Mouse (Mus musculus): Measurements from ENCODE around the gene Zfp800. TPM values are rescaled to one million over a fixed set of nuclear protein-coding genes. Genes with fewer than 3 reads are reported as not detected.

Zfp800 gene
- polyA plus RNA-seq, 1 experiment = 8.5 TPM

DNA sequence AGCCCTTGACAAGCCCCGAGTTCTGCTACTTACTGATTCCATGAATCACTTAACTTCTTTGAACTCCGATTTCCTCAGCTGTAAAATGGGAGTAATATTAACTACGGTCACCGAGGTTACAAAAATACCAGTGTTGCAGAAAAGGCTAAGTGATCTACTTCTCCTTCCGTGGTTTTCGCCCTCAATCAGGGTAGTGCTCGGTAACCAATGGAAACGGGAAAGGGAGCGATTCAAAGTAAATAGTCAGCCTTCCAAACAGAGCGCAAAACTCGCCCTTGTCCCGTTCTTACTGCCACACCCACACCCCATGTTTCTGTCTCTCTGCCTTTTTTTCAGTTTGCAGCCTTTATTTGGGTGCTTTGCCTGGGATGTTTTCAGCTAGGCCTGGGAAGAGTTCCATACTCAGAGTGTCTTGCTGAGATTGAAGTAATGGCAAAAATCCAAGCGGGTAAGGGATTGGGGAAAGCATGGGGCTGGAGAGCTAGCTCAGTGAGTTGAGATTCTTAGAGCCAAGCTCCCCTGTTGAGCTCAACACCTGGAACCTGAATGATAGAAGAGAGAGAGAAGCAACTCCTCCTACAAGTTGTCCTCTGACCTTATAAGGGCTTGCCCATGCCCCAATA lies 78.0 kb downstream of the Zfp800 start:
- no peaks in the 10 kb centered on the region for H3K36me3 ChIP-seq (ENCODE audit: control insufficient read depth, insufficient read depth, low read length)
- 23% methylated on average over 13 of the region's 13 CpGs for WGBS

DNA sequence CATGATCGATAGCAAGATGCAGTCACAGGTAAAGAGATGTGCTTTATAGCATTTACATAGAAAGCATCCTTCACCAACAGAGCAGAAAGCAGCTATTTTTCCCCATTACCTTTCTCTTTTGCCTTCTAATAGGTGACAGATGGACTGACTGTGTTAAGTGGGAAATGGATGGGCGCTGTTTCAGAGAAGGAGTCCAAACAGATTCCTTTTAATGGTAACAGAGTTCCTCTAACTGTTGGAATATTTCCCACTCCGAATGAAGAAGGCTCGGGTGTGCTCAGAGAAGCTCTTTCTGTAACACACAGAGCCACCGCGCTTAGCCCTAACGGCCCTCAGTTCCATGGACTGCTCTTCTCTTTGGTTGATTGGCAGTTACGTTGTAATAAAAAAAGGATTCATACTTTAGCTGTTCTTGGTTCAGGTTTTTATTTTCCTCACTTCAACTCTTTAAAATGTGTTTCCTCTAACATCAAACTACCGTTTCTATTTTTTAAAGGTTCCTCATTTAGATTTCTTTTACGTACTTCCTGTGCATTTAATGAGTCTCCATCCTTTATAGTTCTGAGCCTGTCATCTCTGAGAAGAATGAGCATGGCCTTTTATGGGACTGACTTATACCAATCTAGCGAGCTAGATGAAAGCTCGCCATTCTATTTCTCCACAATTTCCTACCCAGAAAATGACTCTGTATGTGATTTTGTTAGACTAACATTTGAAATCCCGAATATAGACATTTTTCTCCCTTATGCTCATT lies 78.8 kb downstream of the Zfp800 start:
- WGBS = 17% methylated on average over 13 of the region's 13 CpGs
- H3K27me3 ChIP-seq (ENCODE audit: control insufficient read depth, insufficient read depth, low read length) = no peaks in the 10 kb centered on the region

More for the DNA sequence above, 78.0 kb downstream of the Zfp800 start:
- Histone ChIP-seq H3K27me3 (ENCODE audit: control insufficient read depth, insufficient read depth, low read length) (no peaks in the 10 kb centered on the region), H3K4me1 (replicated peaks; ENCODE audit: control insufficient read depth, insufficient read depth, low read length) (no peaks in the 10 kb centered on the region), H3K27ac (ENCODE audit: control insufficient read depth, insufficient read depth, low read length) (no peak overlapping the region), H3K4me3 (ENCODE audit: control insufficient read depth, insufficient read depth, low read length) (no peak overlapping the region)
- DNase-seq = no peak
- TF ChIP-seq CTCF (IDR thresholded peaks at IDR 0.05; ENCODE audit: borderline replicate concordance, control insufficient read depth, extremely low read depth, insufficient read depth, low read length, poor library complexity) (no peak), POLR2A (IDR thresholded peaks at IDR 0.05; ENCODE audit: control insufficient read depth, extremely low read depth, insufficient read depth, low read length, poor library complexity) (no peak)

DNA sequence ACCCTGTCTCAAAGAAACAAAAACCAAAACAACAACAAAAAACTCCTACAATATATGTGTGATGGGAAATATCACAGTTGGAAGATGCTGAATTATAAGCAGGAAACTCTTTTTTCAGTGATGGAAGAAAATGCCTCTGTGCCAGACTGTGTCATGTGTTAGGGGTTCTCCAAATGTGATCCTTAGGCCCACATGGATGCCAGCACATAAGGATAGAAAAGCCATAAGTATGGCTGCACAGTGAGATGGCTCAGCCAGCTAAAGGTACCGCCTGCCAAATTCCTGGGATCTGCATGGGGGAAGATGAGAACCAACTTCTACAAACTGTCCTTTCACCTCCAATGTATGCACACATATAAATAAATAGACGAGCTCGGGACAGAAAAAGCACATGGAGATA lies 82.6 kb downstream of the Zfp800 start:
- Histone ChIP-seq H3K4me1 (replicated peaks; ENCODE audit: control insufficient read depth, insufficient read depth, low read length) (no peaks in the 10 kb centered on the region), H3K27ac (ENCODE audit: control insufficient read depth, insufficient read depth, low read length) (no peak overlapping the region), H3K27me3 (ENCODE audit: control insufficient read depth, insufficient read depth, low read length) (no peaks in the 10 kb centered on the region), H3K36me3 (ENCODE audit: control insufficient read depth, insufficient read depth, low read length) (no peaks in the 10 kb centered on the region), H3K4me3 (ENCODE audit: control insufficient read depth, insufficient read depth, low read length) (no peak overlapping the region)
- 97% methylated on average over 3 of the region's 3 CpGs for WGBS
- TF ChIP-seq CTCF (IDR thresholded peaks at IDR 0.05; ENCODE audit: borderline replicate concordance, control insufficient read depth, extremely low read depth, insufficient read depth, low read length, poor library complexity) (no peak), POLR2A (IDR thresholded peaks at IDR 0.05; ENCODE audit: control insufficient read depth, extremely low read depth, insufficient read depth, low read length, poor library complexity) (no peak)
- no peak for DNase-seq

More for the DNA sequence above, 78.8 kb downstream of the Zfp800 start:
- H3K27ac ChIP-seq (ENCODE audit: control insufficient read depth, insufficient read depth, low read length) = no peak overlapping the region
- no peak overlapping the region for H3K4me3 ChIP-seq (ENCODE audit: control insufficient read depth, insufficient read depth, low read length)
- H3K4me1 ChIP-seq (replicated peaks; ENCODE audit: control insufficient read depth, insufficient read depth, low read length) = no peaks in the 10 kb centered on the region
- no peak for TF ChIP-seq CTCF (IDR thresholded peaks at IDR 0.05; ENCODE audit: borderline replicate concordance, control insufficient read depth, extremely low read depth, insufficient read depth, low read length, poor library complexity)
- TF ChIP-seq POLR2A (IDR thresholded peaks at IDR 0.05; ENCODE audit: control insufficient read depth, extremely low read depth, insufficient read depth, low read length, poor library complexity) = no peak
- H3K36me3 ChIP-seq (ENCODE audit: control insufficient read depth, insufficient read depth, low read length) = no peaks in the 10 kb centered on the region
- no peak for DNase-seq

DNA sequence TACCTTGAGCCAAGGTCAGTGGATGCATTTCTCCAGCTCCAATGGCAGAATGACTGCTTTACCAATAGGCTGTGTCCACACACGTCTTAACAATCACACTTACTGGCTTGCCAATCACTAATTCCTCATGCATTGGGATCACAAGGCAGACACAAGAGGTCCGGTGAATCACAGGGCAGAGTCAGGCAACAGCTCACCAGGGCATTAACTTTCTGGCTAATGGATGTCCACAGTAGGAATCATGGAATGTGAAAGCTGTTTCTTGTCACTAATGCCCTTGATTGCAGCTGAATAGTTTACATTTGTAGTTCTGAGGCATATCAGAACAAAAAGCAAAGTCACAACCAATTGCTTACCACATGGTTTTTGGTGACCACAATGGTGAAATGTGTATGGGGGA lies 85.7 kb downstream of the Zfp800 start:
- no peak for DNase-seq
- Histone ChIP-seq H3K4me3 (ENCODE audit: control insufficient read depth, insufficient read depth, low read length) (no peak overlapping the region), H3K27me3 (ENCODE audit: control insufficient read depth, insufficient read depth, low read length) (no peaks in the 10 kb centered on the region), H3K36me3 (ENCODE audit: control insufficient read depth, insufficient read depth, low read length) (no peaks in the 10 kb centered on the region), H3K4me1 (replicated peaks; ENCODE audit: control insufficient read depth, insufficient read depth, low read length) (no peaks in the 10 kb centered on the region), H3K27ac (ENCODE audit: control insufficient read depth, insufficient read depth, low read length) (no peak overlapping the region)
- WGBS = 92% methylated on average over 2 of the region's 2 CpGs
- TF ChIP-seq POLR2A (IDR thresholded peaks at IDR 0.05; ENCODE audit: control insufficient read depth, extremely low read depth, insufficient read depth, low read length, poor library complexity) (no peak), CTCF (IDR thresholded peaks at IDR 0.05; ENCODE audit: borderline replicate concordance, control insufficient read depth, extremely low read depth, insufficient read depth, low read length, poor library complexity) (no peak)

DNA sequence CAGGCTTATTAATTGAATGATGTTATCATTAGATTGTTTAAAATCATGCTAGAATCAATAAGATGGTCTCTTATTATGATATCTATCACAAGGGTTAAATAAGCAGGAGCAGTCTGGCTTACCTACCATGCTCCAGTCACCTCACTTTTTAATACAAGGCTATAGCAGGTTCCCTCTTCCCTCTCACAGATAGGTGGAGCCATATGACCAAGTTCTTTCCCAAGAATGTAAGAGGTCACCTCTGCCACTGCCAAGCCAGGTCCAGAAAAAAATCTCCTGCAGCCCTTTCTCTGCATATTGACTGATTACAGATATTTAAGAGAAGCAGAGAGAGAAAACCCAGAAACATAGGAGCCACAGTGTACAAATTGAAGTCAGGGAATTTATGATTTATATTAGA lies 88.1 kb downstream of the Zfp800 start:
- DNase-seq = no peak
- no peaks in the 10 kb centered on the region for H3K4me1 ChIP-seq (replicated peaks; ENCODE audit: control insufficient read depth, insufficient read depth, low read length)
- H3K4me3 ChIP-seq (ENCODE audit: control insufficient read depth, insufficient read depth, low read length) = no peak overlapping the region
- H3K36me3 ChIP-seq (ENCODE audit: control insufficient read depth, insufficient read depth, low read length) = no peaks in the 10 kb centered on the region
- H3K27ac ChIP-seq (ENCODE audit: control insufficient read depth, insufficient read depth, low read length) = no peak overlapping the region
- H3K27me3 ChIP-seq (ENCODE audit: control insufficient read depth, insufficient read depth, low read length) = no peaks in the 10 kb centered on the region
- TF ChIP-seq POLR2A (IDR thresholded peaks at IDR 0.05; ENCODE audit: control insufficient read depth, extremely low read depth, insufficient read depth, low read length, poor library complexity) (no peak), CTCF (IDR thresholded peaks at IDR 0.05; ENCODE audit: borderline replicate concordance, control insufficient read depth, extremely low read depth, insufficient read depth, low read length, poor library complexity) (no peak)

DNA sequence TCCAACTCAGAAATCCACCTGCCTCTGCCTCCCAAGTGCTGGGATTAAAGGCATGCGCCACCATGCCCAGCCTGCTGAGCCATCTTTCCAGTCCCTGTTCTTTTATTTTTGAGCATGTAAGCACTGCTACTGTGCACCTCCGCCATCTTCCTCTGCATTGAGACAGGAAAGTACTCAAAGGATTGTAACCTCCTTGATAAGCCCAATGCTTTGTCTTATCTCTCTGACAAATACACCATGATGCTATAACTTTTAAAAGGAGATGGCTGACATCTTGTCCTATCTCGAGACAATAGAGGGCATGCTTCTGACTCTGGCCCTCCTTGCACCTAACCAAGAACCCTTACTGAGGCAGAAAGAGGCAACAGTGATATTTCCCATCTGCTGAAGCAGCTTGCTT lies 88.9 kb downstream of the Zfp800 start:
- no peak for DNase-seq
- Histone ChIP-seq H3K27me3 (ENCODE audit: control insufficient read depth, insufficient read depth, low read length) (no peaks in the 10 kb centered on the region), H3K36me3 (ENCODE audit: control insufficient read depth, insufficient read depth, low read length) (no peaks in the 10 kb centered on the region), H3K27ac (ENCODE audit: control insufficient read depth, insufficient read depth, low read length) (no peak overlapping the region), H3K4me1 (replicated peaks; ENCODE audit: control insufficient read depth, insufficient read depth, low read length) (no peaks in the 10 kb centered on the region), H3K4me3 (ENCODE audit: control insufficient read depth, insufficient read depth, low read length) (no peak overlapping the region)
- TF ChIP-seq CTCF (IDR thresholded peaks at IDR 0.05; ENCODE audit: borderline replicate concordance, control insufficient read depth, extremely low read depth, insufficient read depth, low read length, poor library complexity) (no peak), POLR2A (IDR thresholded peaks at IDR 0.05; ENCODE audit: control insufficient read depth, extremely low read depth, insufficient read depth, low read length, poor library complexity) (no peak)
- WGBS = 89% methylated on average over 3 of the region's 3 CpGs
